Mouse (Mus musculus) limb, embryonic 10.5 days (tissue): ENCODE data around the gene Rpl36a. TPM values are rescaled to one million over a fixed set of nuclear protein-coding genes. Genes with fewer than 3 reads are reported as not detected.

Experiments
- polyA plus RNA-seq: library from polyadenylated mRNA; unstranded; fragments of >200 nt; fragmentation: Nextera tagmentation; extraction: Ambion mirVana; gene quantifications from 2 replicates; pipeline ENCODE4 v1.2.1, GENCODE M21; 2016

Rpl36a gene
- polyA plus RNA-seq, 1 experiment from 2014 or later = 332 TPM

Other genes starting within 250 kb of the Rpl36a start
- gene Drp2, start 181.1 kb upstream of the Rpl36a start, polyA plus RNA-seq = 0.78 and 0.95 TPM in 2 replicates
- 0.13 TPM in 1 of 2 replicates, not detected in the other for gene Taf7l, start 109.2 kb upstream of the Rpl36a start, polyA plus RNA-seq
- gene Timm8a1, start 43.8 kb upstream of the Rpl36a start, polyA plus RNA-seq = 90.7 and 117 TPM in 2 replicates
- 0.50 and 0.70 TPM in 2 replicates for gene Btk, start 2.1 kb upstream of the Rpl36a start, polyA plus RNA-seq
- 6.8 and 7.4 TPM in 2 replicates for gene Gla, start 15.5 kb downstream of the Rpl36a start, polyA plus RNA-seq
- 196 and 211 TPM in 2 replicates for gene Hnrnph2, start 15.5 kb downstream of the Rpl36a start, polyA plus RNA-seq
- 5.5 and 6.3 TPM in 2 replicates for gene Armcx4, start 100.9 kb downstream of the Rpl36a start, polyA plus RNA-seq
- gene Armcx1, start 132.3 kb downstream of the Rpl36a start, polyA plus RNA-seq = 30.7 and 44.3 TPM in 2 replicates
- 16.4 and 21.7 TPM in 2 replicates for gene Armcx6, start 165.8 kb downstream of the Rpl36a start, polyA plus RNA-seq
- 35.4 and 47.4 TPM in 2 replicates for gene Armcx3, start 170.9 kb downstream of the Rpl36a start, polyA plus RNA-seq
- 69.2 and 79.6 TPM in 2 replicates for gene Armcx2, start 223.6 kb downstream of the Rpl36a start, polyA plus RNA-seq